Mouse (Mus musculus) adrenal gland, adult (tissue): Measurements from ENCODE around the gene Col17a1.

Experiments used
- DNase-seq, 2 experiments: peaks; one replicate each; pipeline ENCODE4 v3.0.0; 2022 to 2023; ENCODE audit warnings: low spot score in 1 of 2; ENCODE audit not compliant: inconsistent age in 2 of 2

The Col17a1 gene

GRCm38 (mm10) chr19:47668399-47668798 is 23.5 kb downstream of the Col17a1 start:
- DNase-seq, result no peak

- no peak for DNase-seq
These were observed 24.3 kb downstream of the Col17a1 start for GRCm38 (mm10) chr19:47667601-47668000.

DNA sequence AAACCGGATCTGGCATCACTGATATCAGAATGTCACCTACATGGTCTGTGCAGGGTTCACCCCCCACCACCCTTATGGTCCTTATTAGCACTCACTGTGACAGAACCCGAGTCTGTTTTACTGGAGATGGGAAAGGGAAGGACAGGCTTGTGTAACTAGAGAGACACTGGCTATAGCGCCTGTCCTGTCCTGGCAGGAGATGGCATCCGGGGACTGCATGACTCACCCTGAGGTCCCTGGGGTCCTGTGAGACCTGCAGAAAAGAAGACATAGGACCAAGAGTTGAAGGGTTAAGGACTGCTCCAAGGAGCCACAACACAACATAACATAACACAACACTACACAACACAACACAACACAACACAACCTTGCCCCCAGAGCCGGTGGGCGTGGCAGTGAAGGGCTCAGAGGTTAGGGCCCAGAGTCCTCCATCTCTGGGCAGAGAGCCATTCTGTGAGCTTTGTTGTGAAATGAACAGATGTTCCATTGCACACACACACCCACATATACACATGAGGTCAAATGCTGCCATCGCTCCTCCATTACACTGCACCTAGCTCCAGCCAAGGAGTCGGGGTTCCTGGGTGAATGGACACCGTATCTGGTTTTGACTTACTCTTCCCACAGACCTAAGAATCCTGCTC is 32.0 kb downstream of the Col17a1 start:
- no peak for DNase-seq

DNA sequence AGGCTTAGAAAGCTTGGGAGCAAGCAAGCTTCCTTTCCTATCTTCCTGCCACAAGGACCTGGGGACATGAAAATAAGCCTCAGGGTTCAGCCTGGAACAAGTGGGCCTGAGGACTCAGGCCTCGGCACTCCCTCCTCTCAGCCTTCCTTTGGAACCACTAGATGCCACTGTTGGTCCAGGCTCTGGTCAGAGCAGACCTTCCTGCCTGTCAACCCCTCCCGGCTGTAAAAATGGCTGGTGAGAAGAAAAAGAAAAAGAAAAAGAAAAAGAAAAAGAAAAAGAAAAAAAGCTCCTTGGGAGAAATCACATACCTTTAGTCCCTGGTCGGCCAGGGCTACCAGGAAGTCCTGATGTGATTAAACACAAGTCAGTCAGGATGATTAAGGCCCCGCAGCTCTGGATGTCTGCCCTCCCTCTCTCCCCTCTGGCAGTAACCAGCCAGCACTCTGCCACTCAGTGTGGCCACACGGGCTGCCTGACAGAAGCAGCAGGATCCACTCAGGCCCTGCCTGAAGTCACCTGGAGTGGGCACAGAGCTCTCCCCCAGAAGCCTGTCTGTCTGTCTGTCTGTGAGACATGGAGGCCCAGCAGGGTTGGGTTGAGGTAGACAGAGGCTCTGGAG is 32.9 kb downstream of the Col17a1 start:
- peak; percentile 50 to 84 for DNase-seq

GRCm38 (mm10) chr19:47654896-47655295 is 37.0 kb downstream of the Col17a1 start:
- peak; percentile 34 to 66 for DNase-seq

- no peak for DNase-seq
These were observed 38.7 kb downstream of the Col17a1 start for GRCm38 (mm10) chr19:47653173-47653572.

DNA sequence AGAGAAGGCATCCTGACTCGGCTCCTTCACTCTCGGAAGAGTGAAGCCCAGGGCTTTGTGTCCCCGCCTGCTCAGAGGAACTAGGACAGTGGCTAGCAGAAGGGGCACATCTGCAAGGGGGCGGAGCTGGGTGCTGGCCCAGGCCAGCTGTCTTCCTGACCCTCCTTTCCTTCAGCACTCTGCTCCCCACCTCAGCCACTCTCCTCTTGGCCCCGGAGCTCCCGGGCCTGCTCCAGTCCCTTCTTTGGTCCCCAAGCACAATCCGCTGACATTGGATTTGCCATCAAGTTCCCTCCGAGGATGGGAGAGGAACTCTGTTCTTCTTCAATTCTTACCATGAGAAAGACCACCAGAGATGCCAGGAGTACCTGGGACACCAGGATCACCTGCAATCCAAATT is 39.6 kb downstream of the Col17a1 start:
- DNase-seq, result no peak

DNA sequence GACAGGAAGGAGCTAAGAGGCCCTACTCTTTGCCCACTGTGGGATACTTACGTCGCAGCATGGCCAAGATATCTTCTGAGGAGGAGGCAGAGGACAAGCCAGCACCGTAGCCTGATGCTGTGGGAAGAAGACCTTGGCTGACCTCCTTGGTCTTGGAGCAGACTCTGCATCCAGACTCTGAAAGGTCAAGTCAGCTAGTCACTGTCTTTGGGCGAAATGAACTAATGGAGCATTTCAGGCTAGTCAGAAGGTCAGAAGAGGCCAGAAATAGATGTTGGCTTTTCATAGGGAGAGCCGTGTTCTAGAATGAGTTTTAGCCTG is 40.8 kb downstream of the Col17a1 start:
- peak in 1 of 2 experiments; percentile 4 for DNase-seq

DNA sequence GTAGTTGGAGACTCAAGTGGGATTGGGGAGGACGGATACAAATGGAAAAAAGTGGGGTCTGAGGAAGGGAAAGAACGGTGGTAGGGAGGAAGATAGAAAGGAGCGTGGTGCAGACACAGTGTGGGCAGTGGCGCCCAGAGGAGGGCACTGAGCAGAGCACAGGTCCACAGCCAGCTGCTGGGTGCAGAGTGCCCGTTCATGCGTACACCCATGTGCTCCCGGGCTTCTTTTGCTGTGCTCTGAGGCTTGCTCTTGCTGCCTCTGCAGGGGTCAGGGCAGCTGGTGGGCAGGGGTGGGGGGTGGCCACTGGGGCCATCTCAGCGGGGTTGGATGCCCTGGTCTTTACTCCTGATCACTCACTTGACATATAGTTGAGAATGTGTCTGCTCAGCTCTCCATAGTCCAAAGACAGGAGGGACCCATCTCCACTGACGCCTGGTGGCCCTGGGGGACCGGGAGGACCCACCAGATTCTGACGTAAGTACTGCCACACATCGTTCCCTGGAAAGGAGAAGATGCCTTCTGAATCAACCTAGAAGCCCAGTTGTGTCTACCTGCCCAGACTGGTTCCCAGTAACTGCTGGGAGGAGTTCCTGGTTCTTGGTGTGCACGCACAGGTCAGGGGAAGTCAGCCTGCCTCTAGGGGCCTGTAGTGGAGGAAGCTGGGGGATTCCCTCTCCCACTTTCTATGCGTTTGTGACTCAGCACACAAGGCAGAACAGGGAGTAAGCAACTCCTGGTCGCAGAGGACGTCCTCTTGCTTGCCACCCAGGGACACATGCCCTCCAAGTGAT is 41.3 kb downstream of the Col17a1 start:
- DNase-seq, result peak in 1 of 2 experiments; percentile 1

DNA sequence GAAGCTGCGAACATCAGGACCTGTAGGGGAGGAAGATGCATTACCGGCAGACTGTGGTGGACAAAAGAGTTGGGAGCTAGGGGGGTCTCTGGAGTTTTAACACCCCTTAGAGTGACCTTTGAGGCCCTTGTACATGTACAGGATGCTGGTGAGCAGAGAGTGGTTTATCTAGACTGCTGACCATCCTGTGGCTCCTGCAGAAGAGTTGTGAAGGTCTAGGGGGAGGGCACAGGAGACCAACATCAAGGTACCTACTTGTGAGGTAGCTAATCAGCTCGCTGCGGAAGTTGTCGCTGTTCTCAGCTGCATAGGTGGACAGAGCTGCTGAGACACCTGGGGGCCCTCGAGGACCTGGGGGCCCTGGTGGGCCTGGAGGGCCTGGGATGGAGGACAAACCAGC is 42.8 kb downstream of the Col17a1 start:
- peak in 1 of 2 experiments; percentile 1 for DNase-seq

GRCm38 (mm10) chr19:47646508-47647120 is 45.3 kb downstream of the Col17a1 start:
- DNase-seq, result peak in 1 of 2 experiments; percentile 42

DNA sequence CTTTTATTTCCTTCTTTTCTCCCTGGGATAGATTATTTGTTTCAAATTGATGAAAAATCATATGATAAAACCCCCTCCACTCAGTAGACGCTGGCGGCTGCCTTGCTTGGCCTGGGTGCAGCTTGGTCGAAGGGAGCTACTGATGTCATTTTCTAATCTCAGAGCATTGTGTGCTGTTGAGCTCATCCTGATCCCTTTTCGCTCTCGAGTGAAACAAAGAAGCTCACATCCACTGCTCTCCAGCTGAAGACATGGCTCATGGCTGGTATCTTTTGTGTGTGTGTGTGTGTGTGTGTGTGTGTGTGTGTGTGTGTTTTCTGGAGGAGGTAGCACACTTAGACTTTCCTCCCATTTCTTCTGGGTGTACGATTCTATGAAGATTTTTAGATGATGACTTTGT is 46.3 kb downstream of the Col17a1 start:
- no peak for DNase-seq

DNA sequence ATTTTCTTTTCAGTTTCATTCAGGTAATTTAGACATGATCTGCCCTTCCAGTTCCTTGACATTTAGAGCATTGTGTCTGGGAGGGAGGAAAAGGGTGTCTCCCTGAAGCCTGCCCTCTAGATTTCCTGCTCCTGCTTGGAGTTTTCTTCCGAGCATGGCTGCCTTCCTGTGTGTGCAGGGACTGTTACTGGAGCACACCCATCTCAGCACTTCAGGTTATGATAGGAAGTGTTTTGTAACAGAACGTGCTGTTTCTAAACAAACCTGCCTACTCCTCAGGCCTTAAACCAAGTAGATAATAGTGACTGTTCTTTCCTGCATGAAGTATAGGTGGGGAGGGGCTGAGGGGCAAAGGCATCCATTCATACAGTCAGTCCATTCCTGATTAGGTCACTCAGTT is 48.0 kb downstream of the Col17a1 start:
- DNase-seq, result no peak

DNA sequence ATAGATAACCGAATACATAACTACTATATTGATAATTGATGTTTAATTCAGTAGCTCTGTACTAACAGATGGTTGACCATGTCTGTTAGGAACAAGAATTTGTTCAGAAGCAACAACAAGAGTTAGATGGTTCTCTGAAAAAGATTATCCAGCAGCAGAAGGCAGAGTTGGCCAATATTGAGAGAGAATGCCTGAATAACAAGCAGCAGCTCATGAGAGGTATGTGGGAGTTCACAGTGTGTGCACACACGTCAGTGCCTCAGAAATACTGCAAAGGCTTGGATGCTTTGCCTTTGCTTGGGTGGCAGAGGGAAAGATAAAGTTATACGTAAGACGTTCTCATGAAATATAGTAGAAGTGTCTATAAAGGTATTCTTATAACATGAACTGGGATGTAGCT is 56.5 kb downstream of the Col17a1 start:
- DNase-seq, result no peak

GRCm38 (mm10) chr19:47631799-47632198 is 60.1 kb downstream of the Col17a1 start:
- no peak for DNase-seq

- no peak for DNase-seq
These were observed 61.5 kb downstream of the Col17a1 start for GRCm38 (mm10) chr19:47630381-47630780.

DNA sequence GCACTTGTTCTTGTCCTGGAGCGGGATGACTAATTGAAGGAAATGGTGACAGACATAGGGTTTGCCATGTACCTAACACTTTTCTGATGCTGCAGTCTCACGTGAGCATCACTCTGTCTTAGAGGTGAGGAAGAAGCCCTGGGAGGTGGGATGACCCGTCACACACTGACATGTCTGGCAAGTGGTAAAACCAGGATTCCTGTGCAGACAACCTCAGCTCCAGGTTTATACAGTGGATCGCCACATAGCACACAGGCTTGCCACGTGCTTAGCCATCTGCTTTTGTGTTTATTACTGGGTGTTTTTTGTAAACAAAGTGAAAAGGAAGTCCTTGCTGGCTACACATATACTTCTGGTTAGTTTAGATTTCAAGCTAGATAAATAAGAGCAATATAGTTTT is 62.8 kb downstream of the Col17a1 start:
- DNase-seq, result no peak

DNA sequence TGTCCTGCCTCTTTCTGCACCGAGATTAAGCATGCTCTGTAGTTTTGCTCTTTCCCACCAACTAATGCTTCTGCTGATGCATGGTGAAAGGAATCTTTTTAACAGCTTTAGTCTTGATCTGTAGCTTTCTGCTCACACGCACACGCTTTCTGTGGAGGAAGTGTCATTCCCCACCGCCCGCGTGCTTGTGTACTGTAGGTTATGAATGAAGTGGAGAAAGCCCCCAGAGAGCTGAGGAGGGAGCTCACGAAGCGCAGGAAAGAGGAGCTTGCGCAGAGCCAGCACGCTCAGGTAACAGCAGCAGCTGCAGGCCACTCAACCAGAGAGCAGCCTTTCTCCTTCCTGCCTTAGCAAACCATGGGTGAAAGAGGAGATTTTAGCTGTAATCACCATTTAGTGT is 64.4 kb downstream of the Col17a1 start:
- DNase-seq, result no peak

GRCm38 (mm10) chr19:47624940-47625711 is 66.8 kb downstream of the Col17a1 start:
- no peak for DNase-seq

GRCm38 (mm10) chr19:47621478-47621877 is 70.4 kb downstream of the Col17a1 start:
- no peak for DNase-seq

- DNase-seq, result no peak
These were observed 78.5 kb downstream of the Col17a1 start for GRCm38 (mm10) chr19:47613442-47613841.
